Mouse (Mus musculus) heart, adult 11 months (tissue): ENCODE measurements around the gene Cldn13.
A peak's percentile ranks its signal among the peaks of the same experiment; 100 is the strongest.

Experiments
- DNase-seq: peaks from one replicate; pipeline ENCODE4 v3.0.0; 2022

Gene Cldn13

DNA sequence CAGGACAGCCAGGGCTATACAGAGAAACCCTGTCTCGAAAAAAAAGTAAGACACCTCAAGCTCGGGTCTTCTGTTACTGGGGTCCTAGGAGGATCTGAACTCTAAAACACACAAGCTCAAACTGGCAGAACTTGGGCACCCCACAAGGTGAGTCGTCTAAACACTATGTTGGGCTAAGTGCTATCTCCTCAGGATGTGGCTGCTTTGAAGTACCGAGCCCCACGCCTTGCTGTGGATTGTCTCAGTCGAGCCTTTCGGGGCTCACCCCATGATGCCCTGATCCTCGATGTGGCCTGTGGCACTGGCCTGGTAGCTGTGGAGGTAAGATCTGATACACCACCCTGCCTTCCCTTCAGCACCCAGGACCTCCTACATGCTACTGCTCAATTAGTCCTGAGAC, 18.0 kb upstream of the Cldn13 start:
- peak; percentile 88 for DNase-seq

DNA sequence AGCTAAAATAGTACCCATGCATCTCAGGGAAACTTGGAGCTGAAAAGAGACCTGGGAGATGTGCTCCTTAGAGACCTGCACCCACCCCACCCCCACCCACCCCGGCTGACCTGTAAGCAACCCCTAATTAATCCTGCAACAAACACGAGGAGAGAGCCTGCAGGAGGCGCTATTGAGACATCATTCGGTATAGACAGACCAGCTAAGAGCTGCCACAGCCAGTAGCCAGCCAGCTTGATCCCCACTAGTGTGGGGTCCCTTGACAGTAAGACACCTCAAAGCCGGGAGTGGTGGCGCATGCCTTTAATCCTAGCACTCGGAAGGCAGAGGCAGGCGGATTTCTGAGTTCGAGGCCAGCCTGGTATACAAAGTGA, 17.6 kb upstream of the Cldn13 start:
- DNase-seq = peak; percentile 94

DNA sequence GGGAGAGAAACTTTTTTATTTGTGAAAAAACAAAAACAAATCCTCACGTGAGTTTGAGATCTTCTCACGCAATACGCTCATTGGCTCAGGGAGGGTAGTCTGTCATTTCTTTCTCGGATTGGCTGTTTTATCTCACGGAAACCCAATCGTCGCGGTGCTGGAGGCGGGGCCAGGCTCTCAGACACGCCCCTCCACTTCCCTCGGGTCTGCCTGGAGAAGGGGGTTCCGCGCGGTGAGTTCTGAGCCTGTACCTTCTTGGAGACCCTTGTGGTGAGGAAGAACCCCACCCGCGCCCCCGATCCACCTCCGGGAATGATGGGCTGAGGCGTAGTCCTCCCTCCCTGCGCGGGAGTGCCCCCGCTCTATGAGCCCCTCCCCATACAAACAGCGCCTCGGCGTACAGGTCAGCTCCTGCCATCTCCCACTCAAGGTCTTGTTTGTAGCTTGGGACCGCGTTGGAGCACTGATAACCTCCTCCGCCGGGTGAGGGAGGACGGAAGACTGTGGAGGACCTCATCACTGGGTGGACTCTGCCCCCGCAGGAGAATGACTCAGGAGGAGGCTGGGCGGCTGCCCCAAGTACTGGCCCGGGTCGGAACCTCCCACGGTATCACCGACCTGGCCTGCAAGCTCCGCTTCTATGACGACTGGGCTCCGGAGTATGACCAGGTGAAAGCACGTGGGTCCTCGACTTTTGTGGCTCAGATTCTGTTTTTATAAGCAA, 17.0 kb upstream of the Cldn13 start, which contains the start of gene Mettl27:
Gene Mettl27 (plus strand): TSS at position 190 of the 724 bp plus-strand sequence.
- peak; percentile 99 for DNase-seq

DNA sequence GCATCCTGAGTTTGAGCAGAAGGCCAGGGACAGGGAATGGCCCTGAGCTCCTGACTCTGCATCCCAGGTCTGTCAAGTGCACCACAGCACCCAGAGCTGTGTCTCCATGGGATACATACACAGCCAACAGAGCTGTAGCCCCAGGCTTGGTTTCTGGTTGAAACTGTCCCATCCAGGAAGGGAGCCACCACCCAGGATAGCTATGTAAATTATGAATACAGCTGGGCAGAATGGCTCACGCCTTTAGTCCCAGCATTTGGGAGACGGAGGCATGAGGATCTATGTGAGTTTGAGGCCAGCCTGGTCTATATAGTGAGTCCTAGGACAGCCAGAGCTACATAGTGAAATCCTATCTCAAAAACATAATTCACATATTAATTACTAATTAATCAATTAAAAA, 14.7 kb upstream of the Cldn13 start:
- DNase-seq = peak; percentile 74

DNA sequence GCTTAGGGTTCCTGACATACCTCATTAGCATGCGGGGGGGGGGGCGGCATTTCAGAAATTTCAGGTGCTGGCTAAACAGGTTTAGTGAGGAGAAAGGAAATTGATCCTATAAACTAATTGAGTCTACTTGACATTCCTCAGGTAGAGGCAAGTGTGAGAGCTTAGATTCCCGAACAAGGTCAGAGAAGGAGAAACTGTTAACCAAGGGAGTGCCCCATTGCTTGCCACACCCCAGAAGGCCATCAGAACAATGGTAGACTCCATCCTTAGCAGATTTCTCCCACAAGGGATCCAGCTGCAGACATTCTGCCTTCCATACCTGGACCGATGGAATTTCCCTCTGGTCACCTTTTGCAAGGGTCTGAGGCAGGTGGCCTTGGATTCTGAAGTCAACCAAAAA, 11.4 kb upstream of the Cldn13 start:
- no peak for DNase-seq

DNA sequence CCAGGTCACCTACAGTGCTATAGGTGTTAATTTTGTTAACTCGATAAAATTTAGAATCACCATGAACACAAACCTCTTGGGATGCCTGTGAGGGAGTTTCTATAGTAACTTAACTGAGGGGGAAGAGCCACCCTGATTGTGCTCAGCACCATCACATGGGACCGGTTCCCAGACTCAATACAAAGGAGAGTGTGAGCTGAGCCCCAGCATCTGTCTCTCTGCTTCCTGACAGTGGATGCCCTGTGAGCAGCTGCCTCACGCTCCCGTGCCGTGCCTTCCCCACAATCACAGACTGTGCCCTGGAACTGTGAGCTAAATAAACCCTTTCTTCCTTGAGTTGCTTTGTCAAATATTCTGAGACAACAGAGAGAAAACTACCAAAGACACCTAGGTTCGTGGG, 7.8 kb upstream of the Cldn13 start:
- DNase-seq = no peak

DNA sequence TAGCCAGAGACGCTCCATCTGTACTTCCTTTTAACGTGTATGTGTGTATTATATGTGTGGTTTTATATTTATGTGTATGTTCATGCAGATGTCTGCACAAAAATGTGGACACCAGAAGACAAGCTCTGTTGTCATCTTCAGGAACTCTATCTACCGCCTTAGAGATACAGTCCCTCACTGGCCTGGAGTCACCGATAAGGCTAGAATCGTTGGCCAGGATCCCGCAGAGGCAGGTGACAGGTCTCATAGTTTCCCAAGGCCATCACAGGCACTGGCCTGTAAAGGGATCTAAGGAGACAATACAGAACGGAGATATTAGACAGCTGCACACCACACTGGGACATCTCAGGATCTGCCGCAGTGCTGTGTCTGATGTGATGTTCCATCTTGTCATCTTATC, 5.8 kb upstream of the Cldn13 start:
- peak; percentile 85 for DNase-seq

DNA sequence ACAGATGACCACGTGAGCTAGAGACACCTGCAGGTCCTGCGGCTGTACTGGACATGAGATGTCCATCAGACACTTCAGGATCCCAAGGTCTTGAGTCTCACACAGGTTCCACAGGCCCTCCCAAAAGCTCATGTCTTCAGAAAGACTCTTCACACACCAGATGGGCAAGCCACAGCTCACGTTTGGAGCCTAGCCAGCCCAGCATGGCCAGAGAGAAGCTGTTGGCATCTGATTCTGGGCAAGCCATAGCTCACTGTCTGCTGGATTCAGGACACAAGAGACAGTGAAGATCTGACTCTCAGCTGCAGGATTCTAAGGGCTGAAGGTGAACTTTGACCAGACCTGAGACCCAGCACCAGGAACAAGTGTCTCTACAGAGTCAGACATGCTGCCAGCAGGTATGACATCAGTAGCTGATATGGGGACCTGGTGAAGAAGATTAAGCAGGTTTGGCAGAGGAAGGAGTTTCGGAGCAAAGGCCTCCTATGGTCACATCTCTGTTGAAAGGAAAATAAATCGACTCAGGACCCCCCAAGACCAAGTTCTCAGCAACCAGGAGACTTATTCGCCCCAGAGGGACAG, 4.9 kb upstream of the Cldn13 start:
- no peak for DNase-seq

DNA sequence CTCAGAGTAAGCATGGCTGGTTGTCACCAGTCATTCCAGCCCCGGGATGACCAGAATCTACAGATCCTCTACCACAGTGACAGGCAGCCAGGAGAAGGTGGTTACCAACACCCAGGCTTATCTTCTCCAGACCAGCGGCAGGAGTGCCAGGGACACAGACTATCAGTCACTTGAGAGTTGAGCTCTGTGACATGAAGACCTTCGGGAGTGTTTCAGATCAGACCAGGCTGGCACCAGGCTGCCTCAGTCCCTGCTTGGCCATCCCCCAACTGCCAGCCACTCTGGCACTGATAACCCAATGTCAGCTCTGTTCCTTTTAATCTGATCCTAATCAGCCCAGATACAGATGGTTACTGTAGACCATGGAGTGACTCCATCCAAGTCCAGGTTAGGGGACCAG, 3.8 kb upstream of the Cldn13 start:
- DNase-seq = peak; percentile 91

DNA sequence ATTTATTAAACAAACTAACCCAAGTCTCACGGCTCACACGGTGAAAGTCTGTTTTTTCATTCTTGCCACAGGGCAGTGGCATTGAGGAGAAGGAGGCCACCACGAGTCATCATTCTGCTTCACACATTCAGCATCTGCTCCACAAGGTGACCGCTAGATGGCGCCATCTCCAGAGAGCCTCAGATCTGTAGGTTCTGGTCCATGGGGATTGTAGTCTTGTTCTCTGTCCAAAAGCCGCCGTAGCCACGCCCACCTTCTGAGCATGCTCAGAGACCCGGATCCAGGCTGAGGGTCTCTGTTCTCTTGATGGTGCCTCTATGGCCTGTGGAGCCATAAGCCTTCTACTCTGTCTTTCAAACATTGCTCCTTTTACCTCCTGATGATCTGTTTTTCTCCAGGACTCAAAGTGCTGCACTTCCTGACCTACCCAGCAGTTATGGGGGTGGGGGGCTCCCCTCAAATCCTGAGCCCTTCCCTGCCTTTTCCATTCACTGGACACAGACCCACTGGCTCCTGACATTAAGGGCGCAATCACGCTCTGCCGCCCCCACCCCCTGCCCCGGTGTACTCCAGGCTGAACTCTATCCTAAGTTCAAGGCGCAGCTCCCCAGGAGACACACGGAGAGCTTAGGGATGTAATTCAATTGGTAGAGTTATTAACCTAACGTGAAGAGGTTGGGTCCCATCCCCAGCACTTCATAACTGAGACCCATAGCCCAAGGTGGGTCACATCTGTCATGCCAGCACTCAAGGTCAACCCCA, 2.9 kb upstream of the Cldn13 start:
- peak; percentile 90 for DNase-seq

DNA sequence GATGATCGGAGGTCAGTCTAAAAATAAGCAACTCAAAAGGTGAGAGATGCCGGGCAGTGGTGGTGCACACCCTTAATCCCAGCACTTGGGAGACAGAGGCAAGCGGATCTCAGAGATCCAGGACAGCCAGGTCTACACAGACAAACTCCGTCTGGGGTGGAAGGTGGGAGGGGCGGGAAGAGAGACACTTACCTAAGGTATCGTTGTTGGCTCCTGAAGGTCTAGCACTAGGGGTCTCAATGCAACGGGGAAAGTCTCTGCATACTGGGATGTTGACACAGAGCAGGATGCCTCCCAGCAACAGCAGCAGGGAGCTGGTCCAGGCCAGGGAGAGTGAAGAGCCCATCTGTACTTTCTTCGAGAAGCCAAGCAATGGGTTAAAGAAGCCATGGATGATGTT, 816 bp downstream of the Cldn13 start:
- DNase-seq = no peak

DNA sequence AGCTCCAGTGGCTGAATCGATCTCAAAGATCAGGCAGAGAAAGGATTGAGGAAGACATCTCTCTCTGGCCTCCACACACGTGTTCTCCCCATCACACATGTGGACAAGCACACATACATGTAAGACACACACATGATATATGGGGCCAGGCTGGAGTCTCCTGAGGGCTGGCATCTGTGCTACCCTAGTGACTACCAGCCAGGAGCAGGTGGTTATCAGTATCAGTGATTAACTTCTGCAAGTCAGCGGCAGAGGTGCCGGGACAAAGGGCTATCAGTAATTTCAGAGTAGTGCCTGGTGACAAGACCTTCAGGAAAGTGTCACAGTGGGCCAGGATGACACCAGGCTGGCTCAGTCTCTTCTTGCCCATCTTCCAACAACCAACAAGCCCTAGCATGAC, 1.6 kb downstream of the Cldn13 start:
- DNase-seq = no peak

DNA sequence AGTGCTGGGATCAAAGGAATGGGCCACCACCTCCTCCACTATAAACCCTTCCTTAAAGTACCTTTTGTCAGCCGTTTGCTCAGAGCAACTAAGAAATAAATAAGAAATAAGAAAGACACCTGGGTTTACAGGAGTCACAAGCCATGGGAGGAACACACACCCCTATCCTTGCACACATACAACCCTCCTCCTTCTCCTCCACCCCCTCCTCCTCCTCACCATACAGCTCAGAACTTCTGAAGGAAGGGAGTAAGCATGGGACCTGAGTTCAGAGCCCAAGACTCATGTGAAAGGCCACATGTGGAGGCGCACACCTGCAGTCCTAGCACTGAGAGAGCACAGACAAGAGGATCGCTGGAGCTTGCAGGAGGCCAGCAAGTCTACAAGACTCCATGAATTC, 2.0 kb downstream of the Cldn13 start:
- no peak for DNase-seq

DNA sequence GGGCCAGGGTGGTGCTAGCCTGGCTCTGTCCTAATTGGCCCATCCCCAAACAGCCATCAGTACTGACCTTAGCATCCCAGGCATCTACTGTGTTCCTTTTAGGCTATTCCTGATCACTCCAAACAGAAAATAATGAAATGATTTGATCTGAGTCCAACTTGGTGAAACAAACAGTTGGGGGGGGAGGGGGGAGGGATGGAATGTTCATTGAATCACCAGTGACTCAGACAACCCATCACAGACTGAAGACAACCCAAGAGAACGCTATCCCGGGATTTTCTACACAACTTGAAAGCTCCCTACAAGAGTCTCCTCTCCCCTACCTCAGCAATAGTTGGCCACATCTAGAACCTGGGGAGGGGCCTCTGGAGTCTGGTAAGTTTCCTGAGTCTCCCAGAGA, 3.4 kb downstream of the Cldn13 start:
- no peak for DNase-seq

DNA sequence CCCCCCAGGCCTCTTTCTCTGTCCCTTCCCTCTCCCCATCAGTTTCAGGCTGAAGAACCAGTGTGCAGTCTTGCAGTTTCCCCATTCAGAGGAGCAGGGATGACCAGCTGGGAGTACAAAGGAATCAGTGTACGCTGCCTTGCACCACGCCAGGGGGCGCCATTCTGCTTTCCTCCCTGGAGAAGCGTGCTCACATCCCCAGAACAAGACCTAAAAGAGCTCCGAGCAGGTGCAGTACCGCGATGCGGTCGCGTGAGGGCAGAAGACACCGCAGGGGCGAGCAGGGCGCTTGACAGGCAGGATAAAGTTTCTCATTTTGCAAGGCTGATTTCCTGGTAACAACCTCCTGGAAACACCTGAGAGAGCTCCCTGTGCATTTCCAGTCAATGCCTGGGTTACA, 8.2 kb downstream of the Cldn13 start:
- DNase-seq = peak; percentile 97

DNA sequence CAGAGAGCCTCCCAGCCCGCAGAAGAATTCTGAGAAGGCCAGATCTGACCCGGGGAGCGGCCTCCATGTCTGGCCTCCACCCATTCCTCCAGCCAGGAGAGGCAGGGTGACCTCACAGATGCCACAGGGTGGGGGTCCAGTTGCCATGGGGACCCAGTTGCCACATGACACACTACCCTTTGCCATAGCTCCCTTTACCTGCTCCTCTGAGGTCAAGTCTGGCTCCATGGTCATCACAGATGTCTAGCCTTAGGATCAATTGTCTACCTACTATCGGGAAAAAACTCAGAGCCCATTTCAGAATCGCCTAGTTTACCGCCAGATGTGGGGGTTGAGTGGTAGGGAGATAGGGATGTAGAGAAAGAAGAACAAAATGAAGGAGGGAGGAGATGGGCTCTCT, 8.7 kb downstream of the Cldn13 start, which contains the start of gene Tmem270:
Gene Tmem270 (minus strand): TSS at position 101 of the 400 bp plus-strand sequence.
- DNase-seq = no peak

DNA sequence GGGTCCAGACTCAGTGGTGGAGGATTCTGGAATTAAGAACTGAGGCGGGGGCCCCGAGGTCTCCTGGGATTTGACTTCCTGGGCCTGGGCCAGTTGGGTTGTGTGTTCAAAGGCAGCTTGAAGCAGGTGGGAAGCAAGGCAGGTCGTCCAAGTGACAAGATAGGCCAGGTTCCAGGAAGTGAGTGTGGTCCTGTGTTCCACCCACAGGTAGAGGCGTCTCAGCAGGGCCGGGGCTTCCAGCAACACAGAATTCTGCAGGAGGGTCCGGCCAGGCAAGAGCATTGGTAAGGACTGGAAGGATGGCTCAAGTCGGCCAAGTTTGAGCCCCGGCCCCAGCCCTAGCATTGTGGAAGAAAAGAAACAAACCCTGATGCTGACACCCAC, 13.7 kb downstream of the Cldn13 start:
- peak; percentile 91 for DNase-seq

DNA sequence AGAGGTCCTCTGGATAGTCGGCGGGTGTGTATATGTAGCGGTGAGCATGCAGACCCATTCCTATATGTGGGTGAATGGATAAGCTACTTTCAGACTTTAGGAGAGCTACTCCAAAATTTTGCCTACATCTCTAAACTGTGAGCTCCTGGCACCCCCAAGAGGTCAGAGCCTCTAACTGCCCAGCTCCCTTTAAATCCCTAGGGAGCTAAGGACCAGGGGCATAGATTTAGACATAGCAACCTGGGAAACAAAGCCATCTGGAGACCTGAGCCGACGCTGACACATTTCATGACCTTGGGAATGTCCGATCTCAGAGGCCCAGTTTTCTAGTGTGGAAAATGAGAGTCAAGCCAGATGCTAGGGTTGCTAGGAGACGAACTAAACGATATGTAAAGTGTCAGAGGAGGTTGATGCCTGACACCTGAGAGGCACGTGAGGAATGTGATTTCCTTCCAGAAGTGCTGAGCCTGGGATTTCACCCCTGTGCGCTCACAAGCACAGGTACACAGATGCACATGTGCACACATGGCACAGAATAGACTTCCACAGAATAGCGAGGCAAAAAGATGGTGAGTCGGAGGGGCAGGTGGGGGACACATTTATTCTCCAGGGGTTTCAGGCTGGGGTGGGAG, 14.2 kb downstream of the Cldn13 start:
- DNase-seq = no peak

DNA sequence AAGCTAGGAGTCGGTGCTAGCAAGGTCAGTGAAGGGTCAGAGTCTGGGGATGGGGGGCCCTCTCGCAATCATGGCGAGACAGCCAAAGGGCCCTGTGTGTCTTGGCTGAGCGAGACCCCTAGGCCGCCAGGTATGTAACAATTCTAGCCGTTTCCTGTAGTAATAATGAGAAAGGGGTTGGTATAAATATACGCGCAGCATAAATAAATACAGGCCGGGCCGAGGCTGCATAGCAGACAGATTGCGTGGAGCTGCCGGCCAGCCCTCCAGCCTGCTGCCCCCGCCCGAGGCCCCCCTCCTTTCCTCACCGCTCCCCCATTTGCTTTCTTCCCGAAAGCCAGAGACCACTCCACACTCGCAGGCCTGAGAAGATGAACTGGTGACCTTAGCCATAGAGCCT, 17.7 kb downstream of the Cldn13 start:
- no peak for DNase-seq

DNA sequence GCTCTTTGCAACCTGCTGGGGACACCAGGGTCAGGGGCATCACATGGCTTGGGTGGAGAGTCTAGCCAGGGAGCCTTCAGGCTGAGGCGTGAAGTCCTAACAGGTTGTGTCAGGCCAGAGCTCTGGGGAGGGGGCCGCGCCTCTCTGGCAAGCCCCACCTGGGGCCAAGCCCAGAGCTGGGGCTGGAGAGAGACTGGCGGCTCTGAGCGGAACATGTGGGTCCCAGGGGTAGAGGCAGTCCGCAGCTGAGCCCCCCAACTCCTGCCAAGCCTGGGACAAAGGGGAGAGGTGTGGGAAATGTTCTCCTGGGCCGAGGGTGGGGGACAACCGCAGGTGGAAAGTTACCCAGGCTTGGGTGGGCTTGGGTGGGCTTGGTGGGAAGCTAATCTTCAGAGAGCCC, 18.4 kb downstream of the Cldn13 start:
- no peak for DNase-seq

DNA sequence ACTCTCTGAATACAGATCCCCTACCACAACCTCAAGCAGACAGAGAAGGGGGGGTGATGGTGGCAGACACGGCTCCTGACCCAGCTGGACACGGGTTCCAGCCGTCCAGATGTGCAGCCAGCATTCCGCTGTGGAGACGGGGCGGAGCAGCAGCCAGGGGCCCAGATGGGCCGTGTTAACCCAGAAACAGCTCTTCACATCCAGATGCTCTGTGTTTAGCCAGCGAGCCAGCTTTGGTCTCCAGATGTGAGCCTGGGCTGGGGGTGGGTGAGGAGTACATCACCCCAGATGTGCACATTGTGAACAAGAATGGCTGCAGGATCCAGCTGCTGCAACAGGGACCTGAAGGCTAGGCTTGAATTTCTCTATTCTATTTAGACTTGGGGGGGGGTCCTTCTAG, 20.0 kb downstream of the Cldn13 start:
- DNase-seq = peak; percentile 98

DNA sequence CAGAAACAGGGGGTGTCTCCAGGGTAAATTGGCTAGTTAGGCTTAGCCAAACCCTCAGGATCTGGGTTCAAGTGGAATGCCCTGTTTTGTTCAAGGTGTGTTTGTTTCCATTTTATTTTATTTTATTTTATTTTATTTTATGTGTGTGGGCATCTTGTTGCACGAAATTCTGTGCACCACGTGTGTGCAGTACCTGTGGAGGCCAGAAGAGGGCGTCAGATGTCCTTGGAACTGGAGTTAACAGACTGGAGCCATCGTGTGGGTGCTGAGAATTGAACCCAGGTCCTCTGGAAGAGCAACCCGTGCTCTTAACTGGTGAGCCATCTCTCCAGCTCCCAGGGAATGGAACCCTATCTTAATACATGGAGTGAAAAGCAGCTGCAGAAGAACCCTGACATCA, 22.6 kb downstream of the Cldn13 start:
- no peak for DNase-seq

DNA sequence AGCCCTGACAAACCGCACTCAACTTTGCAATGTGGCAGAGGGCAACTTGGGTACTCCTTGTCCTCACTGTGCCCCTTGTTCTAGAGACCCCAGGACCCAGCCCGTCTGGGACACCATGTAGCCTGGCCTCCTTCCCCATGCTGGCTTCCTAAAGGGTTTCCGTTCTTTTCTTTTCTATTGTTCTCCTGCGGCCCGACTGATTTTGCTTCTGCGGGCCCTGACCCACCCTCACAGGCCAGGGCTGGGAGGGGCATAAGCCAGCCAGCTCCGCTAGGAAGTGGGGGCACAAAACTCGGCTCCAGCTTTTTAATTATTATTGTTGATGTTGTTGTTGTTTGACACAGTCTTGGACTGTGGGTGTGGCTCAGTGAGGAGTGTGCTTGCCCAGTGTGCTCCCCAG, 23.8 kb downstream of the Cldn13 start:
- peak; percentile 98 for DNase-seq

DNA sequence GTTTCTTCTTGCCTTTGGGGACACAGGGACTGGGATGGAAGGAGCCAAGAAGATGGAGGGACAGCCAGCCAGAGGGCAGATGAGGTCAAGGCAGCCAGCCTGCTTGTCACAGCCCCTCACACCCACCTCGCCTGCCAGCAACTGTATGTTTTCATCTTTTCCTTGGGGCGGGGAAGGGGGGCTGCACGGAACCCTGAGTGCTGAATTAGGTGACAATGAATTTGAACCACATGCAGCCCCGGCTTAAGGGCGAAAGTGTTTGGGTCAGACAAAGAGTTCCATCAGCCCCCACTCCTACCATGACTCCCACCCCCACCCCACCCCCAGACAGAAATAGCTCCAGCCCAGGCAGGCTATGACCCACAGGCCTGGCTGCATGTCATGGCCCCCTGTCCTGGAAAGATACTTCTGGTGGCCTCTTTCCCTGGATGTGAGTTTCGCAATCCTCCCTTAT, 24.7 kb downstream of the Cldn13 start:
- DNase-seq = no peak
